Comparison of ENCODE assay signal across 8 mouse cellular contexts in the genomic region with DNA sequence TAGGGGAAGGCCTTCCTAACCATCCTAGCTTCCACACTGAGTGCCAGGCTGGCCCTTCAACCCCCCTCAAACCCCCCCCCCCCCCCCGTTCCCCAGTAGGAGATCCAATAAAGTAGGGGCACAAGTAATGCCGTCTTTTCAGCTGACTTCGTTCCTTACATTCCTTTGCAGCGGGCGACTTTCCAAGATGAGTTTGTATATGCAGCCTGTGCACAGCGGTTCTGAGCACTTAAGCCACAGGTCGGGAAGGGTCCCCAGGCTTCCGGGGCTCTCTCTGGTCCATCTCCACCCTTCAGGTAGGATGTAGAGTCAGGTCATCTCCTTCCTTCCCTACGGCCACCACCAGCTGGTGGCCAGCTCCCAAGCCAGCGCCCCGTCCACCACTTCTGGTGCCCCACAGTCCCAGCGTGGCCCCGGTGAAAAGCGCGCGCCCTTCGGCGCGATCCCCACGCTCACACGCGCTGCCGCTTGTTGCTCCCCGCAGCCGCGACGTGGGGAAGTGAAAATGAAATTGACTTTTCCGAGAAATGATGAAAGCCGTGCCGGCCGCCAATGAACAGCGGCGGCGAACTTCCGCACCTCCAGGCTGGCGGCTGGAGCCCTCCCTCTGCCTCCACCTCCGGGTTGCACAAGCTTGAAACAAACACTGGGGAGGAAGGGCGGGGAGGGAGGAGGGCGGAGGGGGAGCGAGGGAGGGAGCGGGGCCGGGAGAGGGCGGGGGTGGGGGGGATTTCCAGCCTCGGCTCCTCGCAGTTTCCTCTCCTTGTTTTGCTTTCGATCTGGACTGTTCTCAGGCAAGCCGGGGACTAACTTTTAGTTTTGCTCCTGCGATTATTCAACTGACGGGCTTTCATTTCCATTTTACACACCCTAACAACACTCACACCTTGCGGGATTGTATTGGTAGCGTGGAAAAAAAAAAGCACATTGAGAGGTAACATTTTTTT. TPM values are rescaled to one million over a fixed set of nuclear protein-coding genes. Genes with fewer than 3 reads are reported as not detected.
DNase-seq lines count a peak whose midpoint lies in the region; ATAC-seq and TF ChIP-seq lines count a peak whose summit lies in the region.

A gene (plus strand): TSS at position 730 of the 947 bp plus-strand sequence.

- H3K27me3 ChIP-seq in cerebellum, adult 2 months (ENCODE audit: control insufficient read depth, insufficient read depth, low read length), result no peaks in the 10 kb centered on the region
- no peaks in the 10 kb centered on the region for H3K27me3 ChIP-seq in forebrain, embryonic 16.5 days (replicated peaks; ENCODE audit: control insufficient read depth, insufficient read depth, low read length)
- H3K27me3 ChIP-seq in lung, embryonic 15.5 days, result no peaks in the 10 kb centered on the region

- peak; percentile 68 for ATAC-seq in forebrain, embryonic 16.5 days
- peak; percentile 90 for ATAC-seq in lung, embryonic 15.5 days (ENCODE audit: borderline replicate concordance, extremely low read depth, low FRiP score, low TSS enrichment)

- under 1% methylated on average over 46 of the region's 51 CpGs for WGBS in cerebellum, adult 2 months
- under 1% methylated on average over 43 of the region's 51 CpGs for WGBS in forebrain, embryonic 16.5 days
- under 1% methylated on average over 49 of the region's 51 CpGs for WGBS in lung, embryonic 15.5 days
- 1% methylated on average over 50 of the region's 51 CpGs for WGBS in olfactory bulb, adult 2 months

- H3K36me3 ChIP-seq in forebrain, embryonic 16.5 days (ENCODE audit: control insufficient read depth, insufficient read depth), result no peaks in the 10 kb centered on the region
- H3K36me3 ChIP-seq in lung, embryonic 15.5 days, result no peaks in the 10 kb centered on the region

- TF ChIP-seq POLR2A in cerebellum, adult 2 months (IDR thresholded peaks at IDR 0.05; ENCODE audit: borderline replicate concordance, insufficient read depth, low read length), result peak; percentile 38; the same call in 1 of the 2 replicates
- peak; percentile 33; the same call in 1 of the 2 replicates for TF ChIP-seq POLR2A in olfactory bulb, adult 2 months (IDR thresholded peaks at IDR 0.05; ENCODE audit: insufficient read depth, low read depth, low read length)

- H3K9me3 ChIP-seq in forebrain, embryonic 16.5 days (ENCODE audit: control insufficient read depth, low read length), result no peaks in the 10 kb centered on the region
- no peaks in the 10 kb centered on the region; the same call in 1 of the 2 replicates for H3K9me3 ChIP-seq in lung, embryonic 15.5 days

- peak within 1 kb of the TSS; percentile 99 for H3K4me3 ChIP-seq in cerebellum, adult 2 months (replicated peaks; ENCODE audit: insufficient read depth, low read depth, low read length)
- H3K4me3 ChIP-seq in forebrain, embryonic 16.5 days (replicated peaks; ENCODE audit: low read length), result peak within 1 kb of the TSS; percentile 79
- peak within 1 kb of the TSS; percentile 78 for H3K4me3 ChIP-seq in layer of hippocampus, adult 2 months
- H3K4me3 ChIP-seq in lung, embryonic 15.5 days, result peak within 1 kb of the TSS; percentile 94
- H3K4me3 ChIP-seq in olfactory bulb, adult 2 months (ENCODE audit: insufficient read depth, low read depth, low read length), result peak within 1 kb of the TSS; percentile 93

- H3K27ac ChIP-seq in cerebellum, adult 2 months (ENCODE audit: insufficient read depth, low read length), result peak within 1 kb of the TSS; percentile 92
- H3K27ac ChIP-seq in forebrain, embryonic 16.5 days (ENCODE audit: low read length), result peak within 1 kb of the TSS; percentile 79
- H3K27ac ChIP-seq in layer of hippocampus, adult 2 months, result peak within 1 kb of the TSS; percentile 98
- peak within 1 kb of the TSS; percentile 97 for H3K27ac ChIP-seq in lung, embryonic 15.5 days
- peak within 1 kb of the TSS; percentile 92 for H3K27ac ChIP-seq in olfactory bulb, adult 2 months (ENCODE audit: insufficient read depth, low read depth, low read length)

- intact Hi-C loops in heart, postnatal 36 days (cut with DNase I), result loop anchor here (1.0 to 5.0 kb wide), 5 partner anchors 48 to 213 kb away; a partner anchor contains a TSS

- H3K9ac ChIP-seq in forebrain, embryonic 16.5 days (replicated peaks; ENCODE audit: low read depth, low read length), result peak within 1 kb of the TSS; percentile 95
- H3K9ac ChIP-seq in lung, embryonic 15.5 days, result peak within 1 kb of the TSS; percentile 99

- H3K4me1 ChIP-seq in cerebellum, adult 2 months (ENCODE audit: control insufficient read depth, insufficient read depth, low read length), result no peaks in the 10 kb centered on the region; the same call in 1 of the 2 replicates
- H3K4me1 ChIP-seq in forebrain, embryonic 16.5 days (replicated peaks; ENCODE audit: control insufficient read depth, insufficient read depth, low read length), result peaks cover 8% of the 10 kb centered on the region
- H3K4me1 ChIP-seq in lung, embryonic 15.5 days, result peaks cover 28% of the 10 kb centered on the region
- H3K4me1 ChIP-seq in olfactory bulb, adult 2 months (ENCODE audit: control insufficient read depth, insufficient read depth, low read length), result peaks cover 5% of the 10 kb centered on the region

- TF ChIP-seq CTCF in cerebellum, adult 2 months (IDR thresholded peaks at IDR 0.05; ENCODE audit: borderline replicate concordance, insufficient read depth, low read depth, low read length), result no peak
- TF ChIP-seq CTCF in layer of hippocampus, adult 2 months (conservative IDR thresholded peaks at IDR 0.05), result peak; percentile 20
- TF ChIP-seq CTCF in olfactory bulb, adult 2 months (IDR thresholded peaks at IDR 0.05; ENCODE audit: insufficient read depth, low read depth, low read length), result no peak

- peak within 1 kb of the TSS; percentile 54 for H3K4me2 ChIP-seq in forebrain, embryonic 16.5 days (ENCODE audit: low read length)
- peak within 1 kb of the TSS; percentile 80 for H3K4me2 ChIP-seq in lung, embryonic 15.5 days

- DNase-seq in MEL-GATA-1-ER (ENCODE audit: extremely low read depth, low read depth), result peak; percentile 87
- peak; percentile 78 to 80 for DNase-seq in cerebellum, adult 2 months
- peak; percentile 85 to 88 for DNase-seq in heart, postnatal 36 days
- DNase-seq in layer of hippocampus, adult 2 months (ENCODE audit: low spot score in 2 of 2), result peak; percentile 72 to 73
- DNase-seq in thymus, adult 18-20 months, result peak; percentile 89 to 92

RNA-seq across cellular contexts. Expression of the gene that starts here (rescaled TPM):
- polyA plus RNA-seq in cerebellum, adult 2 months (2012; rRNA removed), result 19.0 and 20.1 TPM in 2 replicates
- 11.2 TPM in 2 replicates for polyA plus RNA-seq in forebrain, embryonic 16.5 days (2015; fragmentation: Nextera tagmentation; extraction: Ambion mirVana)
- 10 to 100 TPM; 35.9 to 38.7 TPM for total RNA-seq in heart, postnatal 36 days (2021)
- 10 to 100 TPM; 54.6 to 62.0 TPM for total RNA-seq in layer of hippocampus, adult 2 months (2021)
- 30.2 and 33.7 TPM in 2 replicates for polyA plus RNA-seq in lung, embryonic 15.5 days (2015; fragmentation: Nextera tagmentation; extraction: Ambion mirVana)
- not detected in 2 replicates for polyA plus RNA-seq in olfactory bulb, adult 2 months (2012; ENCODE audit: insufficient read depth, insufficient read length, low replicate concordance, missing spikeins)

Comparison
In these comparisons a context has a peak if more than half of its experiments do, and no peak if none do; other contexts are left out.
1. Peak in every context shown above with its lines: DNase-seq, ATAC-seq, H3K4me3 ChIP-seq and H3K27ac ChIP-seq.